Comparison of ENCODE assay signal across 13 mouse cellular contexts in the genomic region with DNA sequence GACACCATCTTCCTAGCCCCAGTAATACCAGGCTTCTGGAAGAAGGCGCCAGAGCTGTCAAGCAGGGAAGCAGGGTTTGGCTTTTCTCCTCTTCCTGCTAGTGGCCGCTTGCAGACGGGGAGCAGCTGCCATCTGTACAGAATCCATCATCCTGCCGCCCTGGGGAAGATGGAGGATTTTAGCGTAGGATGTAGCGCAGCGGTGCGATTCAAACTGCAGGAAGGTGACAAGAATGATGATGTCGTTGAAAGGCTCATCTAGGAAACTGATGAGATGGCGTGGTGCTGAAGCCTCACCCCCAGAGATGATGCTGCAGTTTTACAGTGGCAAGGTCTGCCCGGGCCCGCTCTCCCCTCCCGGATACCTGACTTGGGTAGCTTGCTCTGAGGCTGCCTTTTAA.
DNase-seq lines count a peak whose midpoint lies in the region; ATAC-seq lines count a peak whose summit lies in the region.
"Had no signal": no experiment of that assay in that cellular context is flagged by ENCODE, and none has a peak within 500 bp of the region (broad histone marks: within the 10 kb centered on the region; RNA-seq: fewer than 3 reads in every experiment).

No protein-coding gene starts in this region.

- H3K4me1 ChIP-seq in forebrain, embryonic 15.5 days, result 0 out of 2 replicates have a peak, but pooled peaks cover 9% of the 10 kb centered on the region
- H3K4me1 ChIP-seq in forebrain, embryonic 10.5 days, result peaks cover 47% of the 10 kb centered on the region
- no peaks in the 10 kb centered on the region for H3K4me1 ChIP-seq in hindbrain, embryonic 16.5 days (ENCODE audit: control insufficient read depth, insufficient read depth, low read depth, low read length)
- H3K4me1 ChIP-seq: heart, embryonic 13.5 days; lung, embryonic 15.5 days had no signal

- H3K4me3 ChIP-seq in forebrain, embryonic 15.5 days, result no peak overlapping the region
- no peak overlapping the region for H3K4me3 ChIP-seq in forebrain, embryonic 10.5 days
- no peak overlapping the region for H3K4me3 ChIP-seq in hindbrain, embryonic 16.5 days (ENCODE audit: low read length)
- H3K4me3 ChIP-seq: heart, embryonic 13.5 days; lung, embryonic 15.5 days had no signal

- H3K27ac ChIP-seq in forebrain, embryonic 15.5 days (replicated peaks), result 0 out of 2 replicates have a peak overlapping the region, but pooled peaks have one; percentile 19
- no peak overlapping the region for H3K27ac ChIP-seq in forebrain, embryonic 10.5 days
- 0 out of 2 replicates have a peak overlapping the region, but pooled peaks have one; percentile 41 for H3K27ac ChIP-seq in hindbrain, embryonic 16.5 days (ENCODE audit: low read depth, low read length)
- H3K27ac ChIP-seq: heart, embryonic 13.5 days; lung, embryonic 15.5 days had no signal

- 81% methylated on average over 13 of the region's 13 CpGs for WGBS in forebrain, embryonic 15.5 days
- 91% methylated on average over 13 of the region's 13 CpGs for WGBS in forebrain, embryonic 10.5 days
- WGBS in hindbrain, embryonic 16.5 days, result 60% methylated on average over 13 of the region's 13 CpGs

- intact Hi-C loops in gastrocnemius, postnatal 36 days (cut with DNase I), result no loop called here

- H3K9me3 ChIP-seq in forebrain, embryonic 15.5 days, result no peaks in the 10 kb centered on the region
- no peaks in the 10 kb centered on the region for H3K9me3 ChIP-seq in forebrain, embryonic 10.5 days
- no peaks in the 10 kb centered on the region for H3K9me3 ChIP-seq in hindbrain, embryonic 16.5 days (ENCODE audit: control insufficient read depth, low read length)
- H3K9me3 ChIP-seq: heart, embryonic 13.5 days; lung, embryonic 15.5 days had no signal

- no peaks in the 10 kb centered on the region for H3K27me3 ChIP-seq in forebrain, embryonic 15.5 days
- H3K27me3 ChIP-seq in forebrain, embryonic 10.5 days (ENCODE audit: poor library complexity, severe bottlenecking), result no peaks in the 10 kb centered on the region
- H3K27me3 ChIP-seq in hindbrain, embryonic 16.5 days (replicated peaks; ENCODE audit: control insufficient read depth, insufficient read depth, low read length), result no peaks in the 10 kb centered on the region
- H3K27me3 ChIP-seq: heart, embryonic 13.5 days; lung, embryonic 15.5 days had no signal

- DNase-seq in forebrain, embryonic 10.5 days (ENCODE audit: extremely low spot score, low spot score), result no peak
- DNase-seq in lung, postnatal 36 days, result peak; percentile 14
- no peak for DNase-seq in lung, adult 18-20 months
- peak; percentile 37 to 58 for DNase-seq in right cerebral cortex, postnatal 10 days (ENCODE audit: low spot score in 2 of 2)
- no peak for DNase-seq in gastrocnemius, postnatal 36 days
- no peak for DNase-seq in gastrocnemius, adult 8-10 months (ENCODE audit: low spot score in 2 of 2)
- DNase-seq: adrenal gland, postnatal 25 days; kidney, adult 18-20 months; thymus, adult 18-20 months had no signal

- ATAC-seq in forebrain, embryonic 15.5 days (replicated peaks), result no peak
- peak; percentile 70 for ATAC-seq in hindbrain, embryonic 16.5 days

- no peak overlapping the region for H3K4me2 ChIP-seq in forebrain, embryonic 15.5 days (replicated peaks)
- H3K4me2 ChIP-seq in hindbrain, embryonic 16.5 days (ENCODE audit: low read length), result no peak overlapping the region
- H3K4me2 ChIP-seq: heart, embryonic 13.5 days; lung, embryonic 15.5 days had no signal

- no peak overlapping the region for H3K9ac ChIP-seq in forebrain, embryonic 15.5 days (replicated peaks)
- no peak overlapping the region for H3K9ac ChIP-seq in hindbrain, embryonic 16.5 days (ENCODE audit: low read depth, low read length)
- H3K9ac ChIP-seq: heart, embryonic 13.5 days; lung, embryonic 15.5 days had no signal

- no peaks in the 10 kb centered on the region for H3K36me3 ChIP-seq in forebrain, embryonic 15.5 days
- H3K36me3 ChIP-seq in forebrain, embryonic 10.5 days (replicated peaks), result no peaks in the 10 kb centered on the region
- no peaks in the 10 kb centered on the region for H3K36me3 ChIP-seq in hindbrain, embryonic 16.5 days (ENCODE audit: control insufficient read depth, insufficient read depth, low read length)
- H3K36me3 ChIP-seq: heart, embryonic 13.5 days; lung, embryonic 15.5 days had no signal

Comparison
In these comparisons a context has a peak if more than half of its experiments do, and no peak if none do; other contexts are left out.
1. DNase-seq: peak in lung, postnatal 36 days (single experiment) and right cerebral cortex, postnatal 10 days (2 of 2); none in forebrain, embryonic 10.5 days (single experiment), lung, adult 18-20 months (0 of 2), gastrocnemius, postnatal 36 days (0 of 2) and gastrocnemius, adult 8-10 months (0 of 2).